Mouse (Mus musculus) cerebellum, adult 18-20 months (tissue): ENCODE measurements around the gene Crabp2.

ENCODE experiments used
- DNase-seq, 2 experiments: peaks; one replicate each; pipeline ENCODE4 v3.0.0; 2021

Crabp2 gene

GRCm38 (mm10) chr3:87960191-87960585 is 11.7 kb downstream of the Crabp2 start:
- DNase-seq: no peak

- DNase-seq: peak; percentile 67 to 73
Measured at GRCm38 (mm10) chr3:87960586-87961191, 12.2 kb downstream of the Crabp2 start.

GRCm38 (mm10) chr3:87970184-87970938 is 21.9 kb downstream of the Crabp2 start:
- DNase-seq: peak; percentile 32 to 51

- DNase-seq: no peak
Measured at GRCm38 (mm10) chr3:87970939-87971488, 22.5 kb downstream of the Crabp2 start, which contains the start of gene Nes. TSS of gene Nes (plus strand) at chr3:87971078.

GRCm38 (mm10) chr3:87971489-87972202 is 23.2 kb downstream of the Crabp2 start:
- no peak for DNase-seq

GRCm38 (mm10) chr3:87972203-87972664 is 23.8 kb downstream of the Crabp2 start:
- DNase-seq: no peak

GRCm38 (mm10) chr3:87972776-87973175 is 24.3 kb downstream of the Crabp2 start:
- DNase-seq: no peak

- DNase-seq: no peak
Measured at GRCm38 (mm10) chr3:87973593-87974380, 25.3 kb downstream of the Crabp2 start.

GRCm38 (mm10) chr3:87974381-87974987 is 26.0 kb downstream of the Crabp2 start:
- no peak for DNase-seq

GRCm38 (mm10) chr3:87979493-87979892 is 31.0 kb downstream of the Crabp2 start:
- DNase-seq: no peak

- no peak for DNase-seq
Measured at GRCm38 (mm10) chr3:87980085-87980484, 31.6 kb downstream of the Crabp2 start.

GRCm38 (mm10) chr3:87980728-87981127 is 32.3 kb downstream of the Crabp2 start:
- no peak for DNase-seq

- DNase-seq: no peak
Measured at GRCm38 (mm10) chr3:87981214-87981760, 32.8 kb downstream of the Crabp2 start.

- DNase-seq: no peak
Measured at GRCm38 (mm10) chr3:87981894-87982835, 33.7 kb downstream of the Crabp2 start.

- no peak for DNase-seq
Measured at GRCm38 (mm10) chr3:87982836-87983601, 34.6 kb downstream of the Crabp2 start.

GRCm38 (mm10) chr3:87983627-87984026 is 35.2 kb downstream of the Crabp2 start:
- DNase-seq: no peak

GRCm38 (mm10) chr3:87984094-87984493 is 35.6 kb downstream of the Crabp2 start:
- DNase-seq: no peak

GRCm38 (mm10) chr3:87985505-87986320 is 37.2 kb downstream of the Crabp2 start:
- no peak for DNase-seq

- peak; percentile 83 to 86 for DNase-seq
Measured at GRCm38 (mm10) chr3:87986868-87987267, 38.4 kb downstream of the Crabp2 start.
